Mouse (Mus musculus): ENCODE data around the gene Gata3.

DNA sequence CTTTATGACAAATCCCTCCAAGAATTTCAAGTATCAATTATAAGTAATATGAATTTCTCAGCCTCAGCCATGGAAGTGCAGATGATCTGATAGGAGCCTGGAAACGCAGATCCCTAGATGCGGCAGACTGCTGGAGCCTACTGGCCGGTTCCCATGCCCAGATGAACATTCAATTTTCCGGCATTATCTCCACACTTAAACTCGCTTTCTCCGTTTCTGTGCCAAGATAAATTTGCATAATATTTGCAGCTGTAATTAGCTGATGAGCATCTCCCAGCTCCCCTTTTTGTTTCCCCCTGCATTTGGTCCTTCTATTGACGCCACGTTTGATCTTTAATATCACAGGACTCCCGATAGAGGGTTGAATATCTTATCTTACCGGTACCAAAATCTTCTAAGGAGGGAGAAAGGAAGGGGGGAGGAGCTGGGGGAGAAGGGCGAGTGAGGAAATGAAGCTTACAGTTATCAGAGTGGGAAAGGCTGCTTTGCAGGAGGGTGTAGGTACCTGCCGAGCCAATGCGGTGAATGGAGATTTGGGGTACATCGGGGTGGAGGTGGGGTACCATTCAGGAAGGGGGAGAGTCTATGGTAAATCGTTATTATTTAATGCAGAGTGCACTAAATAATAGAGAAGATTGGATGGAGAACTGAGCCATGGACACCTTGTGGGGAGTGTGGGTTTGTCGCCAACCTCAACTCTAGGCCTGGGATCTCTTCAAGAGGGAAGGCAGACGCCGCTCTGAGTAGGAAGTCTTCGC, 5.2 kb upstream of the Gata3 start:
- no peak for TF ChIP-seq CTCF (IDR thresholded peaks at IDR 0.05; ENCODE audit: control insufficient read depth, insufficient read depth, insufficient read length)
- TF ChIP-seq CEBPB (IDR thresholded peaks at IDR 0.05; ENCODE audit: low read depth) = no peak

All from C2C12 (cell line).